Mouse (Mus musculus): ENCODE results near the gene Gm21992. TPM values are rescaled to one million over a fixed set of nuclear protein-coding genes. Genes with fewer than 3 reads are reported as not detected.
"Not testable (repeated sequence)": the region's sequence is repeated elsewhere in the genome, so short reads cannot be mapped to it uniquely, and the experiment has no call there.

Gm21992 gene
- polyA plus RNA-seq, 3 experiments from 2014 or later = 32.0 to 43.4 (median 35.6) TPM

- ATAC-seq = not testable (repeated sequence)
Observed at GRCm38 (mm10) chr19:4812334-4812949, 1.0 kb upstream of the Gm21992 start.

GRCm38 (mm10) chr19:4811909-4812242 is 464 bp upstream of the Gm21992 start:
- ATAC-seq = no peak

GRCm38 (mm10) chr19:4810746-4811062 is 708 bp downstream of the Gm21992 start:
- ATAC-seq = no peak

GRCm38 (mm10) chr19:4810309-4810708 is 1.1 kb downstream of the Gm21992 start:
- ATAC-seq = no peak

GRCm38 (mm10) chr19:4803283-4803682 is 8.1 kb downstream of the Gm21992 start:
- no peak for ATAC-seq

GRCm38 (mm10) chr19:4802691-4803091 is 8.7 kb downstream of the Gm21992 start:
- no peak for ATAC-seq

GRCm38 (mm10) chr19:4799083-4799482 is 12.3 kb downstream of the Gm21992 start:
- ATAC-seq = no peak

- no peak for ATAC-seq
Observed at GRCm38 (mm10) chr19:4797846-4798245, 13.6 kb downstream of the Gm21992 start.

GRCm38 (mm10) chr19:4795929-4796328 is 15.5 kb downstream of the Gm21992 start:
- no peak for ATAC-seq

- ATAC-seq = peak; percentile 97
Observed at GRCm38 (mm10) chr19:4793831-4794422, 17.5 kb downstream of the Gm21992 start, which contains the start of gene Rbm4. Gene Rbm4 (minus strand): TSS chr19:4793901.

GRCm38 (mm10) chr19:4793281-4793830 is 18.1 kb downstream of the Gm21992 start:
- peak; percentile 1 for ATAC-seq

GRCm38 (mm10) chr19:4786313-4786712 is 25.1 kb downstream of the Gm21992 start:
- no peak for ATAC-seq

GRCm38 (mm10) chr19:4785206-4785605 is 26.2 kb downstream of the Gm21992 start:
- no peak for ATAC-seq

GRCm38 (mm10) chr19:4782891-4783290 is 28.5 kb downstream of the Gm21992 start:
- ATAC-seq = no peak

GRCm38 (mm10) chr19:4772785-4773184 is 38.6 kb downstream of the Gm21992 start:
- no peak for ATAC-seq

- ATAC-seq = no peak
Observed at GRCm38 (mm10) chr19:4767507-4768148, 43.8 kb downstream of the Gm21992 start.

GRCm38 (mm10) chr19:4762876-4763275 is 48.5 kb downstream of the Gm21992 start:
- ATAC-seq = no peak

GRCm38 (mm10) chr19:4760544-4760943 is 50.9 kb downstream of the Gm21992 start:
- ATAC-seq = not testable (repeated sequence)

- no peak for ATAC-seq
Observed at GRCm38 (mm10) chr19:4756921-4757320, 54.5 kb downstream of the Gm21992 start.

GRCm38 (mm10) chr19:4756193-4756911 is 55.1 kb downstream of the Gm21992 start, which contains the start of gene Rbm4b:
Gene Rbm4b (plus strand): TSS chr19:4756497.
- ATAC-seq = peak; percentile 87

- ATAC-seq = peak; percentile 74
Observed at GRCm38 (mm10) chr19:4755565-4756192, 55.7 kb downstream of the Gm21992 start.

GRCm38 (mm10) chr19:4749975-4750374 is 61.4 kb downstream of the Gm21992 start:
- no peak for ATAC-seq

GRCm38 (mm10) chr19:4748493-4748892 is 62.9 kb downstream of the Gm21992 start:
- ATAC-seq = no peak
